Mouse (Mus musculus): ENCODE results near the gene Arhgap45. TPM values are rescaled to one million over a fixed set of nuclear protein-coding genes. Genes with fewer than 3 reads are reported as not detected.

Gene Arhgap45
- polyA plus RNA-seq, 1 experiment: 1.6 TPM

GRCm38 (mm10) chr10:80011740-80012139, 4.7 kb upstream of the Arhgap45 start:
- Histone ChIP-seq H3K4me3 (ENCODE audit: insufficient read depth, poor library complexity, severe bottlenecking) (no peak overlapping the region), H3K79me2 (ENCODE audit: control insufficient read depth, insufficient read depth) (no peaks in the 10 kb centered on the region), H3K36me3 (ENCODE audit: control insufficient read depth, insufficient read depth) (peaks cover 32% of the 10 kb centered on the region), H3ac (ENCODE audit: control insufficient read depth, insufficient read length, low read depth) (no peak overlapping the region), H3K79me3 (ENCODE audit: low read depth) (no peaks in the 10 kb centered on the region), H3K27me3 (ENCODE audit: control insufficient read depth, insufficient read depth, insufficient read length) (no peaks in the 10 kb centered on the region)
- TF ChIP-seq CTCF (IDR thresholded peaks at IDR 0.05; ENCODE audit: control insufficient read depth, insufficient read depth, insufficient read length): no peak
- TF ChIP-seq CEBPB (IDR thresholded peaks at IDR 0.05; ENCODE audit: low read depth): no peak
- TF ChIP-seq FOSL1 (IDR thresholded peaks at IDR 0.05; ENCODE audit: insufficient read depth, low read length, poor library complexity, severe bottlenecking): no peak
- TF ChIP-seq MYOG (IDR thresholded peaks at IDR 0.05; ENCODE audit: control insufficient read depth, extremely low read depth, insufficient read length): no peak
- no peak for TF ChIP-seq USF1 (IDR thresholded peaks at IDR 0.05; ENCODE audit: low read depth)
- no peak for TF ChIP-seq MYOD1 (IDR thresholded peaks at IDR 0.05; ENCODE audit: control insufficient read depth, insufficient read length, low read depth)
- no peak for TF ChIP-seq MAX (IDR thresholded peaks at IDR 0.05)

GRCm38 (mm10) chr10:80013609-80014008, 2.8 kb upstream of the Arhgap45 start:
- H3K79me2 ChIP-seq (ENCODE audit: control insufficient read depth, insufficient read depth): no peaks in the 10 kb centered on the region
- H3K79me3 ChIP-seq (ENCODE audit: low read depth): no peaks in the 10 kb centered on the region
- no peaks in the 10 kb centered on the region for H3K27me3 ChIP-seq (ENCODE audit: control insufficient read depth, insufficient read depth, insufficient read length)

GRCm38 (mm10) chr10:80014484-80015290, 1.8 kb upstream of the Arhgap45 start:
- H3ac ChIP-seq (ENCODE audit: control insufficient read depth, insufficient read length, low read depth): no peak overlapping the region
- no peaks in the 10 kb centered on the region for H3K79me2 ChIP-seq (ENCODE audit: control insufficient read depth, insufficient read depth)
- H3K36me3 ChIP-seq (ENCODE audit: control insufficient read depth, insufficient read depth): peaks cover 30% of the 10 kb centered on the region
- H3K27me3 ChIP-seq (ENCODE audit: control insufficient read depth, insufficient read depth, insufficient read length): no peaks in the 10 kb centered on the region
- H3K79me3 ChIP-seq (ENCODE audit: low read depth): no peaks in the 10 kb centered on the region
- TF ChIP-seq CTCF (IDR thresholded peaks at IDR 0.05; ENCODE audit: control insufficient read depth, insufficient read depth, insufficient read length) (peak; percentile 91), MYOG (IDR thresholded peaks at IDR 0.05; ENCODE audit: control insufficient read depth, extremely low read depth, insufficient read length) (no peak), USF1 (IDR thresholded peaks at IDR 0.05; ENCODE audit: low read depth) (no peak)
- H3K4me3 ChIP-seq (ENCODE audit: insufficient read depth, poor library complexity, severe bottlenecking): no peak overlapping the region

More at GRCm38 (mm10) chr10:80013609-80014008, 2.8 kb upstream of the Arhgap45 start:
- no peak overlapping the region for H3ac ChIP-seq (ENCODE audit: control insufficient read depth, insufficient read length, low read depth)
- TF ChIP-seq CTCF (IDR thresholded peaks at IDR 0.05; ENCODE audit: control insufficient read depth, insufficient read depth, insufficient read length): no peak
- TF ChIP-seq MAX (IDR thresholded peaks at IDR 0.05): no peak
- no peak for TF ChIP-seq USF1 (IDR thresholded peaks at IDR 0.05; ENCODE audit: low read depth)
- TF ChIP-seq CEBPB (IDR thresholded peaks at IDR 0.05; ENCODE audit: low read depth): no peak
- no peak for TF ChIP-seq FOSL1 (IDR thresholded peaks at IDR 0.05; ENCODE audit: insufficient read depth, low read length, poor library complexity, severe bottlenecking)
- TF ChIP-seq MYOG (IDR thresholded peaks at IDR 0.05; ENCODE audit: control insufficient read depth, extremely low read depth, insufficient read length): no peak
- no peak for TF ChIP-seq MYOD1 (IDR thresholded peaks at IDR 0.05; ENCODE audit: control insufficient read depth, insufficient read length, low read depth)
- H3K36me3 ChIP-seq (ENCODE audit: control insufficient read depth, insufficient read depth): peaks cover 32% of the 10 kb centered on the region
- H3K4me3 ChIP-seq (ENCODE audit: insufficient read depth, poor library complexity, severe bottlenecking): no peak overlapping the region

GRCm38 (mm10) chr10:80015583-80015982, 870 bp upstream of the Arhgap45 start:
- Histone ChIP-seq H3K79me3 (ENCODE audit: low read depth) (no peaks in the 10 kb centered on the region), H3K4me3 (ENCODE audit: insufficient read depth, poor library complexity, severe bottlenecking) (no peak overlapping the region), H3K27me3 (ENCODE audit: control insufficient read depth, insufficient read depth, insufficient read length) (no peaks in the 10 kb centered on the region), H3ac (ENCODE audit: control insufficient read depth, insufficient read length, low read depth) (no peak overlapping the region), H3K79me2 (ENCODE audit: control insufficient read depth, insufficient read depth) (no peaks in the 10 kb centered on the region), H3K36me3 (ENCODE audit: control insufficient read depth, insufficient read depth) (peaks cover 23% of the 10 kb centered on the region)
- TF ChIP-seq FOSL1 (IDR thresholded peaks at IDR 0.05; ENCODE audit: insufficient read depth, low read length, poor library complexity, severe bottlenecking) (no peak), MAX (IDR thresholded peaks at IDR 0.05) (no peak), MYOG (IDR thresholded peaks at IDR 0.05; ENCODE audit: control insufficient read depth, extremely low read depth, insufficient read length) (no peak), CTCF (IDR thresholded peaks at IDR 0.05; ENCODE audit: control insufficient read depth, insufficient read depth, insufficient read length) (no peak), USF1 (IDR thresholded peaks at IDR 0.05; ENCODE audit: low read depth) (no peak), MYOD1 (IDR thresholded peaks at IDR 0.05; ENCODE audit: control insufficient read depth, insufficient read length, low read depth) (no peak), CEBPB (IDR thresholded peaks at IDR 0.05; ENCODE audit: low read depth) (no peak)

DNA sequence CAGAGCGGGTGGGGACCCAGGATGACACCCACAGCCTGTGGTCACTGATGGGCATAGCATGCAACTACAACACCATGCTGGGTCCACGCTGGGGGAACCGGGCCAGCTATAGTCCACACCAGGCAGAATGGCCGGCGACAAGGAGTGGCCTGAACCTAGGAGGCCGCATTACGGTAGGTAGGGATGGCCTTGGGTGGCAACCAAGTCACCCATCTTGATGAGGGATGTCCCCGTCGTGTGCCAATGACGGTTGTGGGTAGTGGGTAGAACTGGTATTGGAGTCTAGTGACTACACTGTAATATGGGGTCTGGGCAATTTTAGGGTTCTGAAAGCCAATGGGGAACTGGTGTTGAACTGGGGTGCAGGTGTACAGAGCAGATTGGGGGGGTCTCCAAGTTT, 478 bp downstream of the Arhgap45 start:
- Histone ChIP-seq H3K79me2 (ENCODE audit: control insufficient read depth, insufficient read depth) (no peaks in the 10 kb centered on the region), H3K4me3 (ENCODE audit: insufficient read depth, poor library complexity, severe bottlenecking) (no peak overlapping the region), H3K79me3 (ENCODE audit: low read depth) (no peaks in the 10 kb centered on the region), H3K36me3 (ENCODE audit: control insufficient read depth, insufficient read depth) (peaks cover 15% of the 10 kb centered on the region), H3ac (ENCODE audit: control insufficient read depth, insufficient read length, low read depth) (no peak overlapping the region), H3K27me3 (ENCODE audit: control insufficient read depth, insufficient read depth, insufficient read length) (no peaks in the 10 kb centered on the region)
- TF ChIP-seq MAX (IDR thresholded peaks at IDR 0.05) (no peak), USF1 (IDR thresholded peaks at IDR 0.05; ENCODE audit: low read depth) (no peak), MYOG (IDR thresholded peaks at IDR 0.05; ENCODE audit: control insufficient read depth, extremely low read depth, insufficient read length) (no peak)

DNA sequence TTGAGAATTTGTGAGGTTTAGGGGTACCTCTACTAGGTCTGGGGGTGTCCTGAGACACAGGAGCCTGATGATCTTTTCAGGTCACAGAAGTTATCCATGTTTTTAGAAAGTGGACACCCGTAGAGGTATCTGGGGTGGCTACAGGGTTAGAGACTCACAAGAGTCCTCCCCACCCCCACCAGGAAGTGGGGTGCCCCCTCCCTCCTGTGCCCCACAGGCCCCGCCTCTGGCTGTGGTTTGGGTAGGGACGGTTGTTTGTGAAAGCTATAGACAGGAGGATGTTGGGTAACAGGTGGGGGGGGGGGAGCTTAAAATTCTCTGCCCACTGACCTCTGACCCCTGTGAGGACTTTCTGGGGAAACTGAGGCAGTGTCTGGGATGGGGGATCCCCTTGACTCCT, 908 bp downstream of the Arhgap45 start:
- peaks cover 12% of the 10 kb centered on the region for H3K36me3 ChIP-seq (ENCODE audit: control insufficient read depth, insufficient read depth)
- no peaks in the 10 kb centered on the region for H3K27me3 ChIP-seq (ENCODE audit: control insufficient read depth, insufficient read depth, insufficient read length)
- H3K79me2 ChIP-seq (ENCODE audit: control insufficient read depth, insufficient read depth): no peaks in the 10 kb centered on the region
- no peak overlapping the region for H3ac ChIP-seq (ENCODE audit: control insufficient read depth, insufficient read length, low read depth)
- no peak overlapping the region for H3K4me3 ChIP-seq (ENCODE audit: insufficient read depth, poor library complexity, severe bottlenecking)
- TF ChIP-seq FOSL1 (IDR thresholded peaks at IDR 0.05; ENCODE audit: insufficient read depth, low read length, poor library complexity, severe bottlenecking) (no peak), CTCF (IDR thresholded peaks at IDR 0.05; ENCODE audit: control insufficient read depth, insufficient read depth, insufficient read length) (no peak), MYOD1 (IDR thresholded peaks at IDR 0.05; ENCODE audit: control insufficient read depth, insufficient read length, low read depth) (no peak), MAX (IDR thresholded peaks at IDR 0.05) (no peak), CEBPB (IDR thresholded peaks at IDR 0.05; ENCODE audit: low read depth) (no peak), USF1 (IDR thresholded peaks at IDR 0.05; ENCODE audit: low read depth) (no peak), MYOG (IDR thresholded peaks at IDR 0.05; ENCODE audit: control insufficient read depth, extremely low read depth, insufficient read length) (no peak)
- H3K79me3 ChIP-seq (ENCODE audit: low read depth): no peaks in the 10 kb centered on the region

Measured in C2C12 (cell line).